Mouse (Mus musculus) urinary bladder, postnatal 10 days (tissue): ENCODE data around the gene Pjvk.
"Not testable (repeated sequence)": the region's sequence is repeated elsewhere in the genome, so short reads cannot be mapped to it uniquely, and the experiment has no call there.

Experiments used
- DNase-seq: peaks from one replicate; pipeline ENCODE4 v3.0.0; 2022; ENCODE audit warnings: low spot score

Pjvk gene

DNA sequence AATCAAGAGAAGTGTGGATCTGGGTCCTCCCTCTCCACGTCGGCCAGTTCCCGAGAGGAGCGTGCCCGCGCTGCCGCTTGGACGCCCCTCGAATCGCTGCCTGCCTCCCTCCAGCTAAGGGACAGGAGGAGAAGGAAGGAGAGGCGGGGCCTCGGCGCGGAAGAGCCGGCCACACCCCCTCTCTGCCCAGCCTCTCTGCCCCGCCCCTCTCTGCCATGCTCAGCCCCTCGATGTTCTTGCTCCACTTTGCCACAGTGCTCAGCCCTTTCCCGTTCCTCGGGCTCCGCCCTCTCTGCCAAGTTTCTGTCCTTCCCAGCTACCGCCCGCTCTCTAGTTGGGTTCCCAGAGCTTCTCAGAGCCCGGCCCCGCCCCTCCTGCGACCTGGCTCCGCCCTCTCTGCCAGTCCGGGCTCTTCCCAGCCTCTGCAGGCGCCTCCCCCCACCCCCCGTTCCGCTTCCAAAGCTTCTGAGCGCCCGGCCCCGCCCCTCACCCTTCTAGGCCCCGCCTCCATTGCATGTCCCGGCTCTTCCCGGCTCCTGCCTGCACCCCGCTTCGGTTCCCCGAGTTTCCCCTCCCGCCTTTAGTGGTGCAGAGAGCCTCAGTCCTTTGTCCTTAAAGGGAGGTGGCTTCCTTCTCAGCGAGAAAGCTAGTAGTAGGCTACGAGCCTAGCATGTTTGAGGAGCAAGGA lies at the start of gene Pjvk, which contains the start of gene Prkra:
Gene Pjvk (plus strand): TSS at position 594 of the 688 bp plus-strand sequence.
Gene Prkra (minus strand): TSS at position 133 of the 688 bp plus-strand sequence.
- peak; percentile 93 for DNase-seq

GRCm38 (mm10) chr2:76599214-76599613 lies 49.1 kb upstream of the Pjvk start:
- no peak for DNase-seq

GRCm38 (mm10) chr2:76602256-76602655 lies 46.0 kb upstream of the Pjvk start:
- no peak for DNase-seq

- no peak for DNase-seq
These were observed 41.6 kb upstream of the Pjvk start for GRCm38 (mm10) chr2:76606704-76607103.

- no peak for DNase-seq
These were observed 37.8 kb upstream of the Pjvk start for GRCm38 (mm10) chr2:76610326-76611104.

DNA sequence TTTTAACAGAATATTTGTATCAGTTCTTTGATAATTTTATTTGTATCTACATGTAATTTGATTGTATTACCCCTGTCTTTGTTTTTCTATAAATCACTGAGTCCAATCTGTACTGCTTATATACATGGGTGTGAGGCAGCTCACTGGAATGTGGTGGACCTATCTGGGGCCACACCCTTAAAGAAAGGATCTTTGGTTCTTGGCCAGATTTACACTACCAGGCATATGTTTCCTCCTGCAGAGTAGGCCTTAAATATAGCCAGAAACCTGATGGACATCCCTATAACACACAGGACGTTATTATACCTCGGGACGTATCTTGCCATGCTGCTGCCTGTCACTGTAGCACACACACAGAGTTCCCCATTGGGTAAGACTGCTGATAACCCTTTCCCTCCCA lies 36.3 kb upstream of the Pjvk start:
- no peak for DNase-seq

GRCm38 (mm10) chr2:76618078-76618477 lies 30.2 kb upstream of the Pjvk start:
- DNase-seq: no peak

- DNase-seq: no peak
These were observed 28.1 kb upstream of the Pjvk start for GRCm38 (mm10) chr2:76620188-76620587.

DNA sequence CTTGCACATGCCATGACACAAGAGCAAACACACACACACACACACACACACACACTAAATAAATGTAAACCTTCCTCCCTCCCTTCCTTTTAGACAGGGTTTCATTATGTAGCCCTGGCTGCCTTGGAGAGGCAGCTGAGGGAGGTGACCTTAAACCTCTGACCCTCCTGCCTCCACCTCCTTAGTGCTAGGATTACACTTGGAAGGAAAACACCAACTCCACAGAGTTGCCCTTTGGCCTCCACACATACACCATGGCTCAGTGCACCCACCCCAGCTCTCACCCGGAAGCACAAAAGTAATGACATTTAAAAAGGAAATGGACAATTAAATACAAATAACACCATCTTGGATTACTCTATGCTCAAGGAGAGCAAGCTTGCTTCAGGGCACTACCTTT lies 26.6 kb upstream of the Pjvk start:
- no peak for DNase-seq

- not testable (repeated sequence) for DNase-seq
These were observed 26.0 kb upstream of the Pjvk start for GRCm38 (mm10) chr2:76622316-76622715.

GRCm38 (mm10) chr2:76630293-76630692 lies 18.0 kb upstream of the Pjvk start:
- DNase-seq: no peak

- no peak for DNase-seq
These were observed 16.7 kb upstream of the Pjvk start for GRCm38 (mm10) chr2:76631600-76631999.

GRCm38 (mm10) chr2:76639637-76640036 lies 8.6 kb upstream of the Pjvk start:
- DNase-seq: no peak

DNA sequence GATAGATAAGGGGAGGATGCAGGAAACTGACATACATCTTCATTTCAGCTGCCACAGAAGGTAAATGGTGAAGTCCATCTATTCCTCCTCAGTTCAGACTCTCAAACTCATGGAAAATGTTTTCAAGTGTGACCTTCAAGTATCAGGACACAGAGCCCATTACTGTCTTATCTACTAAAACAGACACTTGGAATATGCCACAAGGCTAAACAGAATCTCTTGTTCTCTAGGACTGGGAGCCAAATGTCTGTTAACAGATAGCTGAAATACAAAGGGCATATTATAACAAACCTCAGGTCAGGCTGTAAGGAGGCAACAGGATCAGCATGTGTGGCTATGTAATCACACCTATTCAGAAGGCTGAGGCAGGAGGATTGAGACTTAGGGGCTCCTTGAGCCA lies 4.5 kb upstream of the Pjvk start:
- DNase-seq: no peak

DNA sequence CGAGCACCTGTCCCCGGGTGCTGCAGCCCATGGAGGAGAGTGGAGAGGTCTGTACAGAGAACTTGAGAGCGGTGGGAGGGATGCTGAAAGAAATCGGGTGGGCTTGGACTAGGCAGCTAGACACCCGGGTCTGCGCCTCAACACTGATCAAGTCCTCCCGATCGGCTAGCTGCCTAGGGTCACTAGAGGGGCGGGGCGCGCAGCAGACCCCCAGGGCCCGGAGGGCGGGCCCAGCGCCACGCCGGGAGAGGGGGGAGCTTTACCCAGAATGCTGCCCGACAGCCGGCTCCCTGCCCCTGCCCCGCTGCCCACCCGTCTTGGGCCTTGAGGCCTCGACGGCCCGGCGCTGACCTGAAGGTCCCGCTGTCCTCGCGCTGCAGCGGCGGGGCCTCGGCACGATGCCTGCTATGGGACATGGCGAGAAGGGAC lies 821 bp upstream of the Pjvk start:
- DNase-seq: no peak

DNA sequence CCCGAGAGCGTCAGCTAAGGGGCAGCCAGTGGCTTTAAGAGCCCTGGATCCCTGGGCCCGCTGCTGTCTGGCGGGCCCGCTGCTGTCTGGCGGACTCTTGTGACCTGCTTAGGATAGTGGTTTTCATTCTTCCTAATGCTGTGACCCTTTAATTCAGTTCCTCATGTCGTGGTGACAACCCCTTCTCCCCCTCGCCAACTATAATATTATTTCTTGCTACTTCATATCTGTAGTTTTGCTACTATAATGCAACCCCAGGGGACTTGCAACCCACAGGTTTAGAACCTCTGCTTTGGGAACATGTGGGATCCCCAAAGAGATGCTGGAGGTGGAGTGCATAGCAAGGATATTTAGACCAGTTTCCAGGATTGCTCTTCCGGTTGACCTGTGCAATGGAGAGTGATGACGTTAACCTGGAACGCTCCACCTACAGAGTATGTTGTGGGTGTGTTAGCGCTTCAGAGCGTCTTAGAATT lies 428 bp downstream of the Pjvk start:
- no peak for DNase-seq

- no peak for DNase-seq
These were observed 4.8 kb downstream of the Pjvk start for GRCm38 (mm10) chr2:76653070-76653469.

DNA sequence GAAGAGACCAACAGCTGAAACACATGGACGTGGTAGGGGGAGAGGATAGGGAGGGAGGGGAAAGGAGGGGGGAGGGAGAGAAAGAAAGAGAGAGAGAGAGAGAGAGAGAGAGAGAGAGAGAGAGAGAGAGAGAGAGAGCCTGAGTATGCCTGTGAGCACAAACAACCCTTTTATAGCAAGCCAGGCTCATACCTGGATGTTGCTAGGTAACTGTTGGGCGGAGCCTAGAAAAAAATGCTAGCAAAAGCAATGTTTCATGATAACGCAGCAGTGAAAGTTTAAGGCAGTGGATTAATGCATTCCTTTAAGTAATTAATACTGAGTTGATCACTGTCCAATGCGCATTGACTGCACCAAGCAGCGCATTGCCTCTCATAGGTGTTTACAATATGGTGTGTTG lies 6.4 kb downstream of the Pjvk start:
- no peak for DNase-seq

GRCm38 (mm10) chr2:76655444-76655843 lies 7.2 kb downstream of the Pjvk start:
- no peak for DNase-seq

- DNase-seq: no peak
These were observed 7.7 kb downstream of the Pjvk start for GRCm38 (mm10) chr2:76655982-76656381.

- no peak for DNase-seq
These were observed 10.3 kb downstream of the Pjvk start for GRCm38 (mm10) chr2:76658551-76658950.

DNA sequence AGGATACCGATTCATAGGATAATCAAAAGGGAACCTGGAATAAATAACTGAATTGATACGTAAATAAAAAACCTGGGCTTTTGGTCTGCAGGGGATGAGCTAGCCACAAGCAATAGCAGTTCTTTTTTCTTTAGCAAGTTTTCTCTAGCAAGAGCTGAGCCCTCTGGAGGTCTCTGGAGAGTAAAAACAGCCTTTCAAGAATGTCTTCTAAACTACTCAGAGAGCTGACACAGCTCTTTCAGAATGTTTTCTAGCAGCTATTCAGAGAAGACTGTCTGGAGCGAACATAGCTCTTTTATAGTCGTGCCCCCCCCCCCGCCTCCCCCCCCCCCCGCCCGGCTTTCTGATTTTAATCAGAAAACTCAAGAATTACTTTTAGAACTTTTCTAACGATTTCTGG lies 11.1 kb downstream of the Pjvk start:
- DNase-seq: no peak

DNA sequence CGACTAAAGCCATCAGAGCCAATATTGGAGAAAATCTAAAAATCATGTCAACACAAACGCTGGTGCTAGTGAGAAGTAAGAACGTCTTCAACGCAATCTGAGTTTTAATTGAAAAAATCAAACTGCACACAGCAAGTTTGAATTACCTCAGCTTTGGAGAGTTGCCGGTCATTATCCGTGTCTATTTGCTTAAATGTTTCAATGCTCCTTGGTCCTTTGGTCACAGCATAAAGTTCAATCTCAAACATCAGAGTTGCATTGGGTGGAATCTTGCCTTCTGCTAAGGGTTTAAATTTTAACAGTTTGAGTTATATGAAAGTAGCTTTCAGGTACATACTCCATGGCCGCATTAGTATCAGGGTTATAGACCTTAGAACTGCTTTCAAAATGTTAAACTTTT lies 17.3 kb downstream of the Pjvk start:
- no peak for DNase-seq
